Mouse (Mus musculus) MEL (cell line): ENCODE results near the gene Pdcd6ip. TPM values are rescaled to one million over a fixed set of nuclear protein-coding genes. Genes with fewer than 3 reads are reported as not detected.
A peak's percentile ranks its signal among the peaks of the same experiment; 100 is the strongest.

Source experiments
- DNase-seq: peaks from one replicate; pipeline ENCODE4 v3.0.0; 2011; ENCODE audit warnings: low read depth, low spot score
- H3K27ac ChIP-seq: 2 replicates; pipeline ENCODE4 v1.5.1; 2012; ENCODE audit warnings: low read depth, mild to moderate bottlenecking, control low read depth, low read length, moderate library complexity; ENCODE audit not compliant: control insufficient read depth
- H3K27me3 ChIP-seq, 2 experiments: fragments of 150-350 bp in 1 of 2; sonication (generic) in 1 of 2; 2 replicates each; pipeline ENCODE4 v1.6.1; 2012; ENCODE audit warnings: low read length in 2 of 2, mild to moderate bottlenecking in 2 of 2, improper control_type of control experiment in 1 of 2, moderate library complexity in 1 of 2; ENCODE audit not compliant: insufficient read depth in 2 of 2, control insufficient read depth in 1 of 2
- H3K36me3 ChIP-seq, 2 experiments: 2 replicates each; pipeline ENCODE4 v1.6.1; 2012 to 2014; ENCODE audit warnings: low read length in 2 of 2, improper control_type of control experiment in 1 of 2, inconsistent platforms in 1 of 2, mild to moderate bottlenecking in 1 of 2; ENCODE audit not compliant: insufficient read depth in 2 of 2, control insufficient read depth in 1 of 2
- H3K4me1 ChIP-seq, 2 experiments: fragments of 150-350 bp in 1 of 2; sonication (generic) in 1 of 2; 2 replicates each; pipeline ENCODE4 v1.6.1; 2012; ENCODE audit warnings: low read length in 2 of 2, improper control_type of control experiment in 1 of 2, mild to moderate bottlenecking in 1 of 2; ENCODE audit not compliant: insufficient read depth in 2 of 2, control insufficient read depth in 1 of 2
- H3K4me3 ChIP-seq, 2 experiments: fragments of 150-350 bp in 1 of 2; sonication (generic) in 1 of 2; 2 replicates each; pipeline ENCODE4 v1.5.1; 2012; ENCODE audit warnings: low read depth in 2 of 2, low read length in 2 of 2, mild to moderate bottlenecking in 2 of 2, moderate library complexity in 2 of 2, control low read depth in 1 of 2, improper control_type of control experiment in 1 of 2; ENCODE audit not compliant: control insufficient read depth in 1 of 2, insufficient read depth in 1 of 2
- H3K79me2 ChIP-seq: 2 replicates; pipeline ENCODE4 v1.6.1; 2012; ENCODE audit warnings: mild to moderate bottlenecking, low read length, moderate library complexity; ENCODE audit not compliant: control insufficient read depth, poor library complexity, insufficient read depth
- H3K9ac ChIP-seq: 2 replicates; pipeline ENCODE4 v1.6.1; 2012; ENCODE audit warnings: low read depth, mild to moderate bottlenecking, control low read depth, low read length, moderate library complexity; ENCODE audit not compliant: control insufficient read depth, poor library complexity, severe bottlenecking
- H3K9me3 ChIP-seq: fragments of 150-350 bp; sonication (generic); replicated peaks from 2 replicates; pipeline ENCODE4 v1.6.1; 2012; ENCODE audit warnings: mild to moderate bottlenecking, low read length, improper control_type of control experiment, moderate library complexity; ENCODE audit not compliant: insufficient read depth
- BHLHE40 ChIP-seq: IDR thresholded peaks from 2 replicates; pipeline ENCODE4 v1.6.1; 2012; ENCODE audit warnings: low read depth, mild to moderate bottlenecking, inconsistent platforms, low read length, improper control_type of control experiment, borderline replicate concordance
- CHD1 ChIP-seq: IDR thresholded peaks from 2 replicates; pipeline ENCODE4 v1.6.1; 2012; ENCODE audit warnings: low read depth, mild to moderate bottlenecking, inconsistent platforms, low read length, improper control_type of control experiment
- CHD2 ChIP-seq: IDR thresholded peaks from 2 replicates; pipeline ENCODE4 v1.6.1; 2011; ENCODE audit warnings: low read length, improper control_type of control experiment
- CTCF ChIP-seq, 3 experiments: IDR thresholded peaks in 2 of 3; conservative IDR thresholded peaks in 1 of 3; 2 replicates each; pipeline ENCODE4 v1.5.1; 2011 to 2012; ENCODE audit warnings: low read length in 3 of 3, low read depth in 2 of 3, mild to moderate bottlenecking in 2 of 3, improper control_type of control experiment in 1 of 3, inconsistent platforms in 1 of 3, mixed read lengths in 1 of 3, moderate library complexity in 1 of 3; ENCODE audit not compliant: control insufficient read depth in 1 of 3, insufficient read depth in 1 of 3, poor library complexity in 1 of 3, severe bottlenecking in 1 of 3
- E2F4 ChIP-seq: IDR thresholded peaks from 2 replicates; pipeline ENCODE4 v1.6.1; 2011; ENCODE audit warnings: low read depth, low read length, improper control_type of control experiment, borderline replicate concordance
- ELF1 ChIP-seq: IDR thresholded peaks from 2 replicates; pipeline ENCODE4 v1.6.1; 2014; ENCODE audit warnings: low read depth, mild to moderate bottlenecking, inconsistent platforms, low read length, improper control_type of control experiment, moderate library complexity
- ETS1 ChIP-seq: IDR thresholded peaks from 2 replicates; pipeline ENCODE4 v1.6.1; 2012; ENCODE audit warnings: low read depth, mild to moderate bottlenecking, inconsistent platforms, low read length, improper control_type of control experiment, moderate library complexity
- GABPA ChIP-seq: IDR thresholded peaks from 2 replicates; pipeline ENCODE4 v1.6.1; 2012; ENCODE audit warnings: low read depth, mild to moderate bottlenecking, inconsistent platforms, low read length, improper control_type of control experiment, moderate library complexity
- GATA1 ChIP-seq: IDR thresholded peaks from 2 replicates; pipeline ENCODE4 v1.6.1; 2011; ENCODE audit warnings: low read depth, low read length, improper control_type of control experiment
- HCFC1 ChIP-seq: IDR thresholded peaks from 2 replicates; pipeline ENCODE4 v1.6.1; 2012; ENCODE audit warnings: low read depth, mild to moderate bottlenecking, inconsistent platforms, low read length, improper control_type of control experiment, moderate library complexity
- JUND ChIP-seq: IDR thresholded peaks from 2 replicates; pipeline ENCODE4 v1.6.1; 2011; ENCODE audit warnings: low read depth, mild to moderate bottlenecking, improper control_type of control experiment, low read length
- KAT2A ChIP-seq: conservative IDR thresholded peaks from 2 replicates; pipeline ENCODE4 v1.6.1; 2012; ENCODE audit warnings: low read depth, low read length, improper control_type of control experiment, inconsistent platforms
- MAFK ChIP-seq: IDR thresholded peaks from 2 replicates; pipeline ENCODE4 v1.6.1; 2011; ENCODE audit warnings: low read depth, mild to moderate bottlenecking, low read length, improper control_type of control experiment, borderline replicate concordance
- MAX ChIP-seq: IDR thresholded peaks from 2 replicates; pipeline ENCODE4 v1.6.1; 2011; ENCODE audit warnings: low read length, improper control_type of control experiment
- MEF2A ChIP-seq: IDR thresholded peaks from 2 replicates; pipeline ENCODE4 v1.6.1; 2014; ENCODE audit warnings: low read depth, mild to moderate bottlenecking, inconsistent platforms, low read length, improper control_type of control experiment; ENCODE audit not compliant: poor library complexity, insufficient replicate concordance, severe bottlenecking; ENCODE audit errors: extremely low read depth
- MXI1 ChIP-seq: IDR thresholded peaks from 2 replicates; pipeline ENCODE4 v1.6.1; 2011; ENCODE audit warnings: mild to moderate bottlenecking, low read depth, low read length, improper control_type of control experiment
- MYB ChIP-seq: IDR thresholded peaks from 2 replicates; pipeline ENCODE4 v1.6.1; 2011; ENCODE audit warnings: mild to moderate bottlenecking, low read depth, low read length, improper control_type of control experiment
- MYC ChIP-seq: IDR thresholded peaks from 2 replicates; pipeline ENCODE4 v1.6.1; 2011; ENCODE audit warnings: low read depth, mild to moderate bottlenecking, low read length, improper control_type of control experiment, moderate library complexity
- NELFE ChIP-seq: IDR thresholded peaks from 2 replicates; pipeline ENCODE4 v1.6.1; 2011; ENCODE audit warnings: low read depth, low read length, improper control_type of control experiment
- NRF1 ChIP-seq: IDR thresholded peaks from 2 replicates; pipeline ENCODE4 v1.6.1; 2014; ENCODE audit warnings: low read depth, mild to moderate bottlenecking, inconsistent platforms, low read length, improper control_type of control experiment, moderate library complexity; ENCODE audit not compliant: poor library complexity, insufficient read depth, severe bottlenecking
- POLR2A ChIP-seq, 2 experiments: IDR thresholded peaks; 2 replicates each; pipeline ENCODE4 v1.6.1; 2011 to 2012; ENCODE audit warnings: low read length in 2 of 2, mild to moderate bottlenecking in 2 of 2, control low read depth in 1 of 2, improper control_type of control experiment in 1 of 2, low read depth in 1 of 2, moderate library complexity in 1 of 2; ENCODE audit not compliant: control insufficient read depth in 1 of 2, insufficient read depth in 1 of 2, poor library complexity in 1 of 2
- POLR2AphosphoS2 ChIP-seq: IDR thresholded peaks from 2 replicates; pipeline ENCODE4 v1.6.1; 2011; ENCODE audit warnings: low read length, improper control_type of control experiment
- POLR2AphosphoS5 ChIP-seq: IDR thresholded peaks from 2 replicates; pipeline ENCODE4 v1.6.1; 2012; ENCODE audit warnings: low read depth, borderline replicate concordance, mild to moderate bottlenecking, inconsistent platforms, low read length, moderate library complexity, mixed read lengths
- RAD21 ChIP-seq: IDR thresholded peaks from 2 replicates; pipeline ENCODE4 v1.6.1; 2011; ENCODE audit warnings: mild to moderate bottlenecking, low read depth, low read length, improper control_type of control experiment
- RCOR1 ChIP-seq: IDR thresholded peaks from 2 replicates; pipeline ENCODE4 v1.6.1; 2012; ENCODE audit warnings: low read depth, mild to moderate bottlenecking, inconsistent platforms, low read length, improper control_type of control experiment
- SIN3A ChIP-seq: IDR thresholded peaks from 2 replicates; pipeline ENCODE4 v1.6.1; 2012; ENCODE audit warnings: low read length, improper control_type of control experiment, inconsistent platforms
- SMC3 ChIP-seq: IDR thresholded peaks from 2 replicates; pipeline ENCODE4 v1.6.1; 2011; ENCODE audit warnings: low read depth, low read length, improper control_type of control experiment
- TAL1 ChIP-seq: IDR thresholded peaks from 2 replicates; pipeline ENCODE4 v1.6.1; 2012; ENCODE audit warnings: mild to moderate bottlenecking, inconsistent platforms, low read length, moderate library complexity, mixed read lengths
- TBP ChIP-seq: IDR thresholded peaks from 2 replicates; pipeline ENCODE4 v1.8.0; 2011; ENCODE audit warnings: low read depth, low read length, improper control_type of control experiment
- TCF12 ChIP-seq: IDR thresholded peaks from 2 replicates; pipeline ENCODE4 v1.6.1; 2014; ENCODE audit warnings: low read depth, mild to moderate bottlenecking, inconsistent platforms, low read length, improper control_type of control experiment, moderate library complexity
- UBTF ChIP-seq: IDR thresholded peaks from 2 replicates; pipeline ENCODE4 v1.6.1; 2012; ENCODE audit warnings: low read depth, mild to moderate bottlenecking, inconsistent platforms, low read length, improper control_type of control experiment, moderate library complexity, borderline replicate concordance; ENCODE audit not compliant: insufficient read depth
- USF1 ChIP-seq: IDR thresholded peaks from 2 replicates; pipeline ENCODE4 v1.6.1; 2014; ENCODE audit warnings: low read depth, mild to moderate bottlenecking, inconsistent platforms, low read length, improper control_type of control experiment, moderate library complexity
- USF2 ChIP-seq, 2 experiments: IDR thresholded peaks; 2 replicates each; pipeline ENCODE4 v1.6.1; 2011 to 2012; ENCODE audit warnings: improper control_type of control experiment in 2 of 2, low read length in 2 of 2, borderline replicate concordance in 1 of 2, inconsistent platforms in 1 of 2, low read depth in 1 of 2, mild to moderate bottlenecking in 1 of 2; ENCODE audit not compliant: insufficient read depth in 1 of 2
- ZC3H11A ChIP-seq: IDR thresholded peaks from 2 replicates; pipeline ENCODE4 v1.6.1; 2012; ENCODE audit warnings: low read depth, mild to moderate bottlenecking, inconsistent platforms, low read length, improper control_type of control experiment
- ZKSCAN1 ChIP-seq: IDR thresholded peaks from 2 replicates; pipeline ENCODE4 v1.6.1; 2012; ENCODE audit warnings: low read depth, mild to moderate bottlenecking, inconsistent platforms, low read length, improper control_type of control experiment, moderate library complexity
- ZMIZ1 ChIP-seq: IDR thresholded peaks from 2 replicates; pipeline ENCODE4 v1.6.1; 2012; ENCODE audit warnings: low read depth, mild to moderate bottlenecking, inconsistent platforms, low read length, improper control_type of control experiment, moderate library complexity
- ZNF384 ChIP-seq: IDR thresholded peaks from 2 replicates; pipeline ENCODE4 v1.6.1; 2012; ENCODE audit warnings: low read depth, mild to moderate bottlenecking, inconsistent platforms, low read length, improper control_type of control experiment
- polyA plus RNA-seq, 2 experiments: library from polyadenylated mRNA; stranded (reverse) in 1 of 2; unstranded in 1 of 2; fragments of >175 nt in 1 of 2; fragments of >200 nt in 1 of 2; gene quantifications; 2 replicates each; pipeline versions ENCODE4 v1.2.1 to v1.2.4; 2012; ENCODE audit warnings: low replicate concordance in 2 of 2, low read depth in 1 of 2; ENCODE audit not compliant: insufficient read length in 2 of 2, insufficient read depth in 1 of 2, missing spikeins in 1 of 2
- total RNA-seq: library from RNA; depleted of rRNA; stranded (reverse); fragments of 300-350 nt; gene quantifications from 2 replicates; pipeline ENCODE4 v1.2.3, GENCODE M21; 2012

The Pdcd6ip gene
- total and polyA plus RNA-seq, 3 experiments, result 21.1 to 71.2 (median 60.1) TPM

GRCm38 (mm10) chr9:113741108-113741636 lies 33.1 kb upstream of the Pdcd6ip start, which contains the start of gene Clasp2:
Gene Clasp2, plus strand, starts transcription at chr9:113741473.
- H3K4me1 ChIP-seq, result peaks cover 8 to 12% of the 10 kb centered on the region in 2 experiments; a peak in 3 of 4 replicates
- H3K36me3 ChIP-seq, result peaks cover 0 to 20% of the 10 kb centered on the region in 2 experiments; a peak in 2 of 4 replicates
- H3K9me3 ChIP-seq, result no peaks in the 10 kb centered on the region
- peak within 1 kb of the TSS; percentile 96 to 98 for H3K4me3 ChIP-seq
- H3K27ac ChIP-seq, result peak within 1 kb of the TSS; percentile 72
- H3K27me3 ChIP-seq, result no peaks in the 10 kb centered on the region
- peaks cover 43% of the 10 kb centered on the region for H3K79me2 ChIP-seq
- DNase-seq, result peak; percentile 89
- peak within 1 kb of the TSS; percentile 95 for H3K9ac ChIP-seq
- TF ChIP-seq MAX (no peak), ELF1 (0 out of 2 replicates have a peak, but pooled peaks have one; percentile 14), RAD21 (no peak), KAT2A (no peak), ZMIZ1 (peak; percentile 79; the same call in 1 of the 2 replicates), MEF2A (no peak), ETS1 (no peak), JUND (no peak), POLR2A (IDR thresholded peaks at IDR 0.05; ENCODE audit: control insufficient read depth in 1 of 2, insufficient read depth in 1 of 2, low read depth in 1 of 2, low read length in 2 of 2, poor library complexity in 1 of 2) (peak; percentile 21 to 75; a peak in 3 of 4 replicates), TBP (peak; percentile 57; the same call in 1 of the 2 replicates), SMC3 (no peak), SIN3A (peak; percentile 75), CHD1 (no peak), NELFE (peak; percentile 70), TAL1 (no peak), POLR2AphosphoS5 (no peak), UBTF (no peak), RCOR1 (no peak), USF1 (no peak), MYB (no peak), USF2 (IDR thresholded peaks at IDR 0.05; ENCODE audit: borderline replicate concordance in 1 of 2, insufficient read depth in 1 of 2, low read depth in 1 of 2, low read length in 2 of 2) (no peak), ZC3H11A (no peak), ZNF384 (no peak), POLR2AphosphoS2 (peak; percentile 73; the same call in 1 of the 2 replicates), CTCF (IDR thresholded peaks at IDR 0.05 in 2 of 3, conservative IDR thresholded peaks at IDR 0.05 in 1 of 3; ENCODE audit: control insufficient read depth in 1 of 3, insufficient read depth in 1 of 3, low read depth in 2 of 3, low read length in 3 of 3, poor library complexity in 1 of 3, severe bottlenecking in 1 of 3) (no peak), MAFK (no peak), TCF12 (no peak; the same call in none of the 2 replicates), GATA1 (no peak), ZKSCAN1 (no peak), E2F4 (no peak), GABPA (no peak), CHD2 (no peak), MYC (peak; percentile 48; the same call in 1 of the 2 replicates), NRF1 (no peak), BHLHE40 (no peak), MXI1 (no peak; the same call in 1 of the 2 replicates), HCFC1 (peak; percentile 77)
